Comparison of ENCODE assay signal across 22 mouse cellular contexts in genomic region chr19:15948867-15949266, GRCm38 (mm10).
"Had no signal": no experiment of that assay in that cellular context is flagged by ENCODE, and none has a peak within 500 bp of the region (broad histone marks: within the 10 kb centered on the region; RNA-seq: fewer than 3 reads in every experiment).

No protein-coding gene starts in this region.

- H3K36me3 ChIP-seq: heart, embryonic 10.5 days; heart, embryonic 12.5 days; heart, embryonic 13.5 days; heart, embryonic 15.5 days; hindbrain, embryonic 12.5 days; hindbrain, embryonic 15.5 days; intestine, embryonic 15.5 days; kidney, embryonic 15.5 days had no signal

- H3K4me2 ChIP-seq: heart, embryonic 11.5 days; heart, embryonic 12.5 days; heart, embryonic 13.5 days; heart, embryonic 15.5 days; hindbrain, embryonic 12.5 days; hindbrain, embryonic 13.5 days; hindbrain, embryonic 14.5 days; hindbrain, embryonic 15.5 days; intestine, embryonic 15.5 days; kidney, embryonic 15.5 days had no signal

- H3K4me3 ChIP-seq: heart, embryonic 10.5 days; heart, embryonic 12.5 days; heart, embryonic 13.5 days; heart, embryonic 15.5 days; hindbrain, embryonic 10.5 days; hindbrain, embryonic 12.5 days; hindbrain, embryonic 13.5 days; hindbrain, embryonic 15.5 days; intestine, embryonic 15.5 days; kidney, embryonic 15.5 days; layer of hippocampus, adult 2 months had no signal

- DNase-seq: heart, postnatal 10 days; heart, postnatal 14 days; heart, postnatal 36 days; heart, postnatal 4 days; kidney, adult 11 months; kidney, postnatal 10 days; kidney, postnatal 4 days; layer of hippocampus, adult 9-11 months; layer of hippocampus, postnatal 36 days had no signal

- H3K27me3 ChIP-seq: heart, embryonic 12.5 days; heart, embryonic 13.5 days; heart, embryonic 15.5 days; hindbrain, embryonic 12.5 days; hindbrain, embryonic 13.5 days; hindbrain, embryonic 15.5 days; intestine, embryonic 15.5 days; kidney, embryonic 15.5 days had no signal
